Mouse (Mus musculus) heart, embryonic 16.5 days (tissue): ENCODE measurements around the gene Myog. TPM values are rescaled to one million over a fixed set of nuclear protein-coding genes. Genes with fewer than 3 reads are reported as not detected.
"Not testable (repeated sequence)": the region's sequence is repeated elsewhere in the genome, so short reads cannot be mapped to it uniquely, and the experiment has no call there.

Source experiments
- ATAC-seq: fragments of 200-750 bp; cut with Nextera tagmentation; replicated peaks from 2 replicates; pipeline ENCODE4 v1.8.0; 2017; ENCODE audit warnings: moderate number of reproducible peaks; ENCODE audit not compliant: insufficient read depth, low FRiP score; ENCODE audit errors: extremely low read depth
- H3K27ac ChIP-seq: fragments of 300-500 bp; sonication (generic); 2 replicates; pipeline ENCODE4 v1.5.1; 2014; ENCODE audit warnings: mild to moderate bottlenecking, low read length, control low read depth, moderate library complexity
- H3K27me3 ChIP-seq: fragments of 300-500 bp; sonication (generic); 2 replicates; pipeline ENCODE4 v1.6.1; 2014; ENCODE audit warnings: low read length, mixed read lengths; ENCODE audit not compliant: control insufficient read depth, insufficient read depth
- H3K36me3 ChIP-seq: fragments of 300-500 bp; sonication (generic); 2 replicates; pipeline ENCODE4 v1.6.1; 2014; ENCODE audit not compliant: control insufficient read depth, insufficient read depth
- H3K4me1 ChIP-seq: fragments of 300-500 bp; sonication (generic); 2 replicates; pipeline ENCODE4 v1.6.1; 2014; ENCODE audit warnings: low read length, mixed read lengths; ENCODE audit not compliant: control insufficient read depth, insufficient read depth
- H3K4me2 ChIP-seq: fragments of 300-500 bp; sonication (generic); 2 replicates; pipeline ENCODE4 v1.6.1; 2014; ENCODE audit warnings: low read depth, mild to moderate bottlenecking, control low read depth, low read length
- H3K4me3 ChIP-seq: fragments of 300-500 bp; sonication (generic); 2 replicates; pipeline ENCODE4 v1.5.1; 2014; ENCODE audit warnings: mild to moderate bottlenecking, control low read depth, low read length
- H3K9ac ChIP-seq: fragments of 300-500 bp; sonication (generic); 2 replicates; pipeline ENCODE4 v1.6.1; 2014; ENCODE audit warnings: low read length, control low read depth
- H3K9me3 ChIP-seq: fragments of 300-500 bp; sonication (generic); replicated peaks from 2 replicates; pipeline ENCODE4 v1.6.1; 2016; ENCODE audit warnings: low read length; ENCODE audit not compliant: control insufficient read depth
- WGBS: fragments of 180-500 bp; shearing (Covaris S2); extraction: QIAGEN DNeasy Blood & Tissue Kit; methylation state at CpG from one replicate; pipeline ENCODE4 v1.1.7; 2014; 5-methylcytosine and 5-hydroxymethylcytosine counted together
- polyA plus RNA-seq: library from polyadenylated mRNA; unstranded; fragments of >200 nt; fragmentation: Nextera tagmentation; extraction: Ambion mirVana; gene quantifications from 2 replicates; pipeline ENCODE4 v1.2.1, GENCODE M21; 2015

Myog gene
- polyA plus RNA-seq, 1 experiment from 2014 or later, result 3.3 TPM

DNA sequence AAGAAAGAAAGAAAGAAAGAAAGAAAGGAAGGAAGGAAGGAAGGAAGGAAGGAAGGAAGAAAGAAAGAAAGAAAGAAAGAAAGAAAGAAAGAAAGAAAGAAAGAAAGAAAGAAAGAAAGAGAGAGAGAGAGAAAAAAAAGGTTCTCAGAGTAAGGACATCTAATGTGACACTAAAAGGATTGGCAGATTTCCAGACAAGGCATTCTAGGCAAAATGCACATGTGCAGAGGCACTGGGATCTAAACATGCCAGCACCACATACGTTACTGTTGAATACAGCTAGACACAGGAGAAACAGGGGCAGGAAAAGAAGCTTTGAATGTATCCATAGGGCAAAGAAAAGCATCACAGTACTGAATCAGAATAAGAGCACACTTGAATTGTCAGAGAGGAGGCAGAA, 40.1 kb upstream of the Myog start:
- H3K4me3 ChIP-seq, H3K9ac ChIP-seq, H3K27ac ChIP-seq, H3K4me2 ChIP-seq, ATAC-seq, H3K36me3 ChIP-seq, H3K4me1 ChIP-seq, H3K27me3 ChIP-seq, H3K9me3 ChIP-seq: not testable (repeated sequence)
- 61% methylated on average over 1 of the region's 1 CpGs for WGBS

DNA sequence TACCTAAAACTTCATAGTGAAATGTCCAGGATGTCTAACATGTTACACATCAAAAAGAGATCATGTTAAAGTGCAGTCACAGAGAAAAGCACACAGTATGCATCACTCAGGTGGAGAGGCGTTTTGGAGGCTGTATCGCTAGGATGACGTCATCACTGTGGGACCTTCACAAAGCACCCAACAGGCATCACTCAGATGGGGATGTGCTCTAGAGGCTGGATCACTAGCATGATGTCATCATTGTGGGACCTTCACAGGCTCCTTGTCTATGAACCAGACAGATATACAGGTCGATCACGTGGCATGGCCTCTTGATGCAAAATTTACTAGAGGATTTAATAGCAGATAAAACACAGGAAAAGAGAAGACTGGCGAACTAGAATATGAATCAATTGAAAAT, 25.4 kb upstream of the Myog start:
- WGBS, result 83% methylated on average over 6 of the region's 6 CpGs
- Histone ChIP-seq H3K4me2 (no peak overlapping the region), H3K36me3 (no peaks in the 10 kb centered on the region), H3K9ac (no peak overlapping the region), H3K4me3 (no peak overlapping the region), H3K4me1 (no peaks in the 10 kb centered on the region), H3K27me3 (no peaks in the 10 kb centered on the region), H3K27ac (no peak overlapping the region), H3K9me3 (peaks cover 4% of the 10 kb centered on the region; the same call in 1 of the 2 replicates)
- no peak for ATAC-seq

DNA sequence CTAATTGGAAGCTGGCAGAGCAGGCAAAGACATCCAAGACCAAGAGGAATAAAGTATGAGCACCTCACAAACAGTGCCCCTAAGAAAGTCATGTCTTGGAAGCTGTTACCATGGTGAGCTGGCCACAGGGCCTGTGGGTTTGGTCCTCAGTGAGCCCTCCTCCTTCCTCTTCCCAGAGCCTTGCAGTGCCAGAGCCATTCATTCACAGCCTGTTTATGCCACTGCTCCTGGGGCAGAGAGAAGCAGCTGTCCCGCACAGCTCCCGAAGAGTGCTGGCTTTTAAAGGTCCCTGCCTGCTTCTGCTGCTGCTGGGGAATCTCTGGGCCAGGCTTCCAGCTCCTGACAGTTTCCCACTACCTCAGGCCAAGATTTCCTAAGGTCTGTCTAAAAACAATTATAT, 24.0 kb upstream of the Myog start:
- no peak overlapping the region for H3K4me3 ChIP-seq
- ATAC-seq, result no peak
- 55% methylated on average over 2 of the region's 2 CpGs for WGBS

DNA sequence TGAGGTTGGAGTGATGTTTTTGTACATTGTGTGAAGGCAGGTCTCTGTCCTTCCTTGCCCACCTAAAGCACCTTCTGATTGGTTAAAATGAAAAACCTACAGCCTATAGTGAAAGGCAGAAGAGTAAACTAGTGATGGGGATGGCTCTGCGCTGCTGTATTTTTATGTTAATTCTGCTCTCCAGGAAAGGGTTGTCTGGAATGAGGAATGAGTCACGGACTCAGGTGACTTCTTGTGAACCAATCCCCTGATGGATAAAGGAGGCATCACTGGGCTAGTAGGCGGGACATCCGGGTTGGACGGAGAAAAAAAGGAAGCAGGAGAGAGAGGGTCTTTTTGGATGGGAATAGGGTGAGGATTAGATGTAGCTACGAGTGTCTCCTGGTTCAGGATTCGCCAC, 19.8 kb upstream of the Myog start:
- no peaks in the 10 kb centered on the region for H3K4me1 ChIP-seq
- H3K27ac ChIP-seq, result no peak overlapping the region
- H3K36me3 ChIP-seq, result no peaks in the 10 kb centered on the region
- no peak overlapping the region for H3K4me2 ChIP-seq
- no peak for ATAC-seq
- H3K27me3 ChIP-seq, result no peaks in the 10 kb centered on the region
- 80% methylated on average over 7 of the region's 7 CpGs for WGBS
- H3K9ac ChIP-seq, result no peak overlapping the region
- no peaks in the 10 kb centered on the region for H3K9me3 ChIP-seq
- H3K4me3 ChIP-seq, result no peak overlapping the region

More for the DNA sequence above, 24.0 kb upstream of the Myog start:
- Histone ChIP-seq H3K9ac (no peak overlapping the region), H3K27me3 (no peaks in the 10 kb centered on the region), H3K4me2 (no peak overlapping the region), H3K9me3 (peaks cover 4% of the 10 kb centered on the region; the same call in 1 of the 2 replicates), H3K27ac (no peak overlapping the region), H3K36me3 (no peaks in the 10 kb centered on the region), H3K4me1 (no peaks in the 10 kb centered on the region)

DNA sequence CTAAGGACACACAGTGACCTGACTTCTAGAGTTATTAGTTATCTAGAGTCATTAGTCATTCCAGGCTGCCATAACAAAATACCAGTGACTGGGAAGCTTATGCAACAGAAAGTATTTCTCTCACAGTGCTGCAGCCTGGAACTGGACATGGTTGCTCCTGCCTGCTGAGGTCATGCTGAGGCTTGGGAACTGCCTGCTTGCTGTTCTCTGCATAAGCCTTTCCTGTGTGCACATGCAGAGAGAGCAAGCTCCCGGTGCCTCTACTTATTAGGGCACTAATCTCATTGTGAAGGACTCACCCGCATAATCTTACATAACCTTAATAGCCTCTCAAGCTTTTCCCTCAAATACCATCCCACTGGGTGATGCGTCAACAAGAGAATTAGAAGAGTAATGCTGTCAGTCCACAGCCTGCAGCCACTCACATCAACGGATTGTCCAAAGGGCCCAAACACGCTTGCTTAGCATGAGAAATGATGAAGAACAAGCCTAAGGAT, 17.0 kb upstream of the Myog start:
- no peak for ATAC-seq
- Histone ChIP-seq H3K4me1 (peaks cover 13% of the 10 kb centered on the region), H3K4me3 (no peak overlapping the region), H3K36me3 (no peaks in the 10 kb centered on the region), H3K9ac (no peak overlapping the region), H3K27me3 (no peaks in the 10 kb centered on the region), H3K9me3 (no peaks in the 10 kb centered on the region), H3K27ac (no peak overlapping the region), H3K4me2 (no peak overlapping the region)
- WGBS, result 70% methylated on average over 5 of the region's 5 CpGs

DNA sequence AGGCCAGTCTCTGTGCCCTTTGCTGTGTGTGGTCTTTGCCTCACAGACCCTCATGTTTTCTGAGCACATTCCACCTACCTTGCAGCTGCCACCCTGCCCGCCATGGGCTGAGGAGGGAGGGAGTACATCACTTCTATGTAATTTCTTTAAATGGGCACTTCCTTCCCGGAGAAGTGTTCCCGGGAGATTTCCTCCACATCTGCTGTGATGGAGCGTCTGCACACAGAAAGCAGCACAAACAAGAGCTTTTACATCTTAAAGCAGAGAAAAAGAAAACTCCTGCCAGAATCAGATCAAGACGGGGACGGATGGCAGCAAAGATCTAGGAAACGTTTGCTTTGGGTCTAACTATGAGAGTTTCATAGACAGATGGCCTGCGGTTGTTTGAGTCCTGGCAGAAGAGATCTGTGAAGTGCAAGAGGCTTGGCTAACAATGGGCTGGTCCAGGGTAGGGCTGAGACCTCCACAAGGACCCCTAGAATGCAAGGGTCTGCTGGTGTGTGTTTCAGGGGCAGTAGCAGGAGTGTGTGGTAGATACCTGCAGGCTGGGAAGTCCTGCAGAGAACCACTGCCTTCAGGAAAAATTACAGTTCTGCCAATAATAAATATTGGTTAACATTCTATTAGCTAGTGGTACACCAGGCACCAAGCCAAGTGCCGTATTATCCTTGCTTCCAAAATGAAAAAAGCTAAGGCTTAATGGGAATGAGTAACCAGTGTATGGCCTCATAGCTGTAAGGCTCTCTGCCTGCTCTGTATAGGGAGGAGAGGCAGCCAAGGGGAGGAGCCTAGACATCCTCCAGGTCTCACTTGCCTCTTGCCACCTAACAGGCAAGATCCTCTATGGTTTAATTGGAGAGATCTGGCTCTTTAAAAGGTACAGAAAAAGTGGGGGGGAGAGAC, 16.0 kb upstream of the Myog start:
- no peaks in the 10 kb centered on the region for H3K27me3 ChIP-seq
- no peak for ATAC-seq
- peaks cover 13% of the 10 kb centered on the region for H3K4me1 ChIP-seq
- H3K4me2 ChIP-seq, result no peak overlapping the region
- H3K36me3 ChIP-seq, result no peaks in the 10 kb centered on the region
- 57% methylated on average over 9 of the region's 9 CpGs for WGBS
- H3K27ac ChIP-seq, result no peak overlapping the region
- H3K9ac ChIP-seq, result no peak overlapping the region
- H3K9me3 ChIP-seq, result no peaks in the 10 kb centered on the region
- no peak overlapping the region for H3K4me3 ChIP-seq

DNA sequence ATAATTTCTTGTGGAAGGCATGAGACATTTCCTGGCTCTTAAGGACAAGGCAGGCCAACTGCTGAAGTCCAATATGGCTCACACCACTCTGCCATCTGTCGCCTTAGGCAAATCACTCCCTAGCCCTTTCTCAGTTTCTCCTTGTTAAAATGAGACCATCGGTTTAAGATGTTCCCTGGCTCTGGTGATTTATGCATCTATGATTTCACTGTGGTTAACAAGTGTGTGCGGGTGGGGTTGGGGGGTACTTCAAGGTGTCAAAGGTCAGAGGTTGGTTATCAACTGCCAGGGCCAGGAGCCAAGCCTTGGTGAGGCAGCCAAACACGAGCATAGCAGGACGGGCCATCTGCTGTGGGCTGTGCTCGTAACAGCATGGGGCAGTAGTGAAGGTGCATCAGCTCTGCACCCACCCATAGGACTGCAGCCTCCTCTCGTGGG, 15.3 kb upstream of the Myog start:
- 83% methylated on average over 7 of the region's 7 CpGs for WGBS
- Histone ChIP-seq H3K27ac (no peak overlapping the region), H3K27me3 (no peaks in the 10 kb centered on the region), H3K4me1 (peaks cover 13% of the 10 kb centered on the region), H3K36me3 (no peaks in the 10 kb centered on the region), H3K4me2 (no peak overlapping the region), H3K4me3 (no peak overlapping the region), H3K9ac (no peak overlapping the region), H3K9me3 (no peaks in the 10 kb centered on the region)
- ATAC-seq, result no peak

DNA sequence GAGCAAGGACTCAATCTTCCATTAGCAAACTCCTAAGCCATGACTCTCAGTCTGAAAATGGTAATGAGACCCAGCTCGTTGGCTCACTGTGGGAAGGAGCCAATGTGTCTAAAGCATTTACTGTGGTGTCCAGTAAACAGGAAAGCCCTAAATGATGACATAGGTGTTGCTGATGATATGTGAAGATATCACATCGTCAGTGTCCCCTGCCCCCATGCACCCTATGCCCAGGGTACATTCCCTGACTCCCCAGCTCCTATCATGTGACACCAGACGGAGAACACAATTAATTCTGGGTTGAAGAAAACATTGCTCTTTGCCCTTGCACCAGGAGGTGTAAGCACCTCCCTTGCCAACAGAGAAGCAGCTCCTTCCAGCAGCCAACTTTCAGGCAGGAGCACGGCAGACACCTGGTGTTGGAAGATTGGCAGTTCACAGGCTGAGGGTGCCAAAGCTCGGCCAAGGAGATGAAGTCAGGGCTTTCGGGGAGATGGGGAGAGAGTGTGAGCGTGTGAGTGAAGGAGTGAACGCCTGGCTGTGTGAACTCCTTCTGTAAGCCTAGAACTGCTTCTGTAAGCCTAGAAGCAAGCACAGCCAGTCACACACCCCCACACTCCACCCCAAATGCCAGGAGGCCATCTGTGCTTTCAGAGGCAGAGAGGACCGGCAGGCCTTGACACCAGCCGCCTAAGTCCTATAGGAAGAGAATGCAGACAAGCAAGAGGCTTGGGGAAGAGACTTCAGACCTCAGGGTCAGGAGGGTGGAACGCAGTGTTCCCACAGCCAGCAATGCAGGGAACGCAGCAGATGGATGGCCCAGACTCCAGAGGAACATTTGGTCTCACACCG, 13.9 kb upstream of the Myog start:
- Histone ChIP-seq H3K27me3 (no peaks in the 10 kb centered on the region), H3K4me3 (no peak overlapping the region), H3K27ac (no peak overlapping the region), H3K9ac (no peak overlapping the region), H3K4me2 (no peak overlapping the region), H3K36me3 (no peaks in the 10 kb centered on the region), H3K9me3 (no peaks in the 10 kb centered on the region), H3K4me1 (peaks cover 13% of the 10 kb centered on the region)
- WGBS, result 61% methylated on average over 13 of the region's 13 CpGs
- ATAC-seq, result no peak

DNA sequence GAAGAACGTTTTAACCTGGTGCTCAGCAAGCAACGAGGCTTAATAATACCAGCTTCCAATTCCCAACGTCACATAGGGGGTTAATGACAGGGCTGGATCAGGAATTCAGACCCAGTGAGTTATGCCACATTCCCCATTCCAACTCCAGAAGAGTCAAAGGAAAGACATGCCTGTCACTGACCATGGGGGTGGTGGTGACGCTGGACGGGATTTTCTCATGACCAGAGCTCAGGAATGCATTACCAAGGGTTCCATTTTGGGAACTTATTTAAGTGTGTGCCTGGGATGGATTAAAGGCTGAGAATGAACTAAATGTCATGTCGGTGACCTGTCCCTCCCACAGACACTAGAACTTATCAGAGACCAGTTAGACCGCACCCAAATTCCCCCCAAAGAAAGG, 13.0 kb upstream of the Myog start:
- Histone ChIP-seq H3K36me3 (no peaks in the 10 kb centered on the region), H3K4me3 (no peak overlapping the region), H3K4me1 (peaks cover 13% of the 10 kb centered on the region), H3K27ac (no peak overlapping the region), H3K4me2 (no peak overlapping the region), H3K9ac (no peak overlapping the region), H3K9me3 (no peaks in the 10 kb centered on the region), H3K27me3 (no peaks in the 10 kb centered on the region)
- 50% methylated on average over 7 of the region's 7 CpGs for WGBS
- peak; percentile 32; the same call in 1 of the 2 replicates for ATAC-seq
